Mouse (Mus musculus) left cerebral cortex, adult 8-10 months (tissue): ENCODE data around the gene Gm21861. TPM values are rescaled to one million over a fixed set of nuclear protein-coding genes. Genes with fewer than 3 reads are reported as not detected.
"Not testable (repeated sequence)": the region's sequence is repeated elsewhere in the genome, so short reads cannot be mapped to it uniquely, and the experiment has no call there.

Source experiments
- DNase-seq, 2 experiments: peaks; one replicate each; pipeline ENCODE4 v3.0.0; 2022; ENCODE audit warnings: low spot score in 2 of 2
- total RNA-seq, 4 experiments: library from RNA; stranded (reverse); gene quantifications; 2 replicates each; pipeline ENCODE4 v1.2.4; 2022

The Gm21861 gene
- not detected for total RNA-seq

- DNase-seq, result not testable (repeated sequence)
These were observed at the start of gene Gm21861 for GRCm38 (mm10) chrY:58814497-58814896. TSS of gene Gm21861 (minus strand) at chrY:58814597.
